Mouse (Mus musculus): ENCODE measurements at regions not wholly inside any gene's neighbourhood (a gene's known extent, or its start where the extent isn't known, plus 50 kb on each side); places are given as distances from the start of the nearest gene placed in this dataset.

GRCm38 (mm10) chr2:75061456-75062188 is 236.0 kb downstream of the Mtx2 start:
- Histone ChIP-seq H3K27ac (ENCODE audit: low read depth, low read length) (no peak overlapping the region), H3K4me2 (ENCODE audit: low read depth) (no peak overlapping the region), H3K9me3 (ENCODE audit: control insufficient read depth, low read length) (no peaks in the 10 kb centered on the region), H3K27me3 (ENCODE audit: control insufficient read depth, insufficient read depth, low read length) (no peaks in the 10 kb centered on the region), H3K4me3 (ENCODE audit: low read depth, low read length) (no peak overlapping the region), H3K9ac (ENCODE audit: low read length) (no peak overlapping the region), H3K36me3 (ENCODE audit: control insufficient read depth, insufficient read depth, low read length) (no peaks in the 10 kb centered on the region), H3K4me1 (ENCODE audit: control insufficient read depth, insufficient read depth, low read length) (peaks cover 10% of the 10 kb centered on the region)
- no peak for ATAC-seq (ENCODE audit: insufficient read depth, low FRiP score, low TSS enrichment)
- DNase-seq (ENCODE audit: low spot score) = peak; percentile 30
- WGBS = 45% methylated on average over 12 of the region's 12 CpGs

- DNase-seq (ENCODE audit: low spot score) (no peak), ATAC-seq (ENCODE audit: insufficient read depth, low FRiP score, low TSS enrichment) (no peak)
- Histone ChIP-seq H3K4me1 (ENCODE audit: control insufficient read depth, insufficient read depth, low read length) (peaks cover 10% of the 10 kb centered on the region), H3K4me2 (ENCODE audit: low read depth) (no peak overlapping the region), H3K4me3 (ENCODE audit: low read depth, low read length) (no peak overlapping the region), H3K27me3 (ENCODE audit: control insufficient read depth, insufficient read depth, low read length) (no peaks in the 10 kb centered on the region), H3K27ac (ENCODE audit: low read depth, low read length) (no peak overlapping the region), H3K9ac (ENCODE audit: low read length) (no peak overlapping the region), H3K9me3 (ENCODE audit: control insufficient read depth, low read length) (no peaks in the 10 kb centered on the region), H3K36me3 (ENCODE audit: control insufficient read depth, insufficient read depth, low read length) (no peaks in the 10 kb centered on the region)
- WGBS = 87% methylated on average over 7 of the region's 7 CpGs
Measured at GRCm38 (mm10) chr2:75062189-75062510, 236.5 kb downstream of the Mtx2 start.

- Histone ChIP-seq H3K27ac (ENCODE audit: low read depth, low read length) (no peak overlapping the region), H3K27me3 (ENCODE audit: control insufficient read depth, insufficient read depth, low read length) (no peaks in the 10 kb centered on the region), H3K4me2 (ENCODE audit: low read depth) (no peak overlapping the region), H3K4me3 (ENCODE audit: low read depth, low read length) (no peak overlapping the region), H3K36me3 (ENCODE audit: control insufficient read depth, insufficient read depth, low read length) (no peaks in the 10 kb centered on the region), H3K9ac (ENCODE audit: low read length) (no peak overlapping the region), H3K9me3 (ENCODE audit: control insufficient read depth, low read length) (no peaks in the 10 kb centered on the region), H3K4me1 (ENCODE audit: control insufficient read depth, insufficient read depth, low read length) (peaks cover 10% of the 10 kb centered on the region)
- ATAC-seq (ENCODE audit: insufficient read depth, low FRiP score, low TSS enrichment) (no peak), DNase-seq (ENCODE audit: low spot score) (no peak)
- 55% methylated on average over 10 of the region's 10 CpGs for WGBS
Measured at GRCm38 (mm10) chr2:75064406-75065115, 239.0 kb downstream of the Mtx2 start.

- Histone ChIP-seq H3K36me3 (ENCODE audit: control insufficient read depth, insufficient read depth, low read length) (no peaks in the 10 kb centered on the region), H3K27ac (ENCODE audit: low read depth, low read length) (no peak overlapping the region), H3K4me3 (ENCODE audit: low read depth, low read length) (no peak overlapping the region), H3K4me1 (ENCODE audit: control insufficient read depth, insufficient read depth, low read length) (peaks cover 10% of the 10 kb centered on the region), H3K4me2 (ENCODE audit: low read depth) (no peak overlapping the region), H3K9ac (ENCODE audit: low read length) (no peak overlapping the region), H3K9me3 (ENCODE audit: control insufficient read depth, low read length) (no peaks in the 10 kb centered on the region), H3K27me3 (ENCODE audit: control insufficient read depth, insufficient read depth, low read length) (no peaks in the 10 kb centered on the region)
- WGBS = 54% methylated on average over 2 of the region's 2 CpGs
- ATAC-seq (ENCODE audit: insufficient read depth, low FRiP score, low TSS enrichment) = no peak
- DNase-seq (ENCODE audit: low spot score) = no peak
Measured at GRCm38 (mm10) chr2:75065304-75065703, 239.7 kb downstream of the Mtx2 start.

GRCm38 (mm10) chr2:75069321-75069720 is 243.7 kb downstream of the Mtx2 start:
- 85% methylated on average over 2 of the region's 2 CpGs for WGBS
- ATAC-seq (ENCODE audit: insufficient read depth, low FRiP score, low TSS enrichment) = no peak

GRCm38 (mm10) chr2:75072021-75072420 is 246.4 kb downstream of the Mtx2 start:
- no peak for ATAC-seq (ENCODE audit: insufficient read depth, low FRiP score, low TSS enrichment)
- H3K9ac ChIP-seq (ENCODE audit: low read length) = no peak overlapping the region
- no peak overlapping the region for H3K4me3 ChIP-seq (ENCODE audit: low read depth, low read length)
- no peak for DNase-seq (ENCODE audit: low spot score)
- 74% methylated on average over 3 of the region's 3 CpGs for WGBS
- no peaks in the 10 kb centered on the region for H3K36me3 ChIP-seq (ENCODE audit: control insufficient read depth, insufficient read depth, low read length)
- H3K27ac ChIP-seq (ENCODE audit: low read depth, low read length) = no peak overlapping the region
- H3K27me3 ChIP-seq (ENCODE audit: control insufficient read depth, insufficient read depth, low read length) = no peaks in the 10 kb centered on the region
- H3K4me1 ChIP-seq (ENCODE audit: control insufficient read depth, insufficient read depth, low read length) = peaks cover 7% of the 10 kb centered on the region; the same call in 1 of the 2 replicates
- H3K4me2 ChIP-seq (ENCODE audit: low read depth) = no peak overlapping the region
- H3K9me3 ChIP-seq (ENCODE audit: control insufficient read depth, low read length) = no peaks in the 10 kb centered on the region

More at GRCm38 (mm10) chr2:75069321-75069720, 243.7 kb downstream of the Mtx2 start:
- Histone ChIP-seq H3K4me2 (ENCODE audit: low read depth) (no peak overlapping the region), H3K27ac (ENCODE audit: low read depth, low read length) (no peak overlapping the region), H3K27me3 (ENCODE audit: control insufficient read depth, insufficient read depth, low read length) (no peaks in the 10 kb centered on the region), H3K36me3 (ENCODE audit: control insufficient read depth, insufficient read depth, low read length) (no peaks in the 10 kb centered on the region), H3K4me1 (ENCODE audit: control insufficient read depth, insufficient read depth, low read length) (peaks cover 7% of the 10 kb centered on the region), H3K4me3 (ENCODE audit: low read depth, low read length) (no peak overlapping the region), H3K9ac (ENCODE audit: low read length) (no peak overlapping the region), H3K9me3 (ENCODE audit: control insufficient read depth, low read length) (no peaks in the 10 kb centered on the region)
- no peak for DNase-seq (ENCODE audit: low spot score)

GRCm38 (mm10) chr2:75072471-75072870 is 246.9 kb downstream of the Mtx2 start:
- H3K4me2 ChIP-seq (ENCODE audit: low read depth) = no peak overlapping the region
- no peaks in the 10 kb centered on the region for H3K9me3 ChIP-seq (ENCODE audit: control insufficient read depth, low read length)
- no peak overlapping the region for H3K9ac ChIP-seq (ENCODE audit: low read length)
- peaks cover 7% of the 10 kb centered on the region; the same call in 1 of the 2 replicates for H3K4me1 ChIP-seq (ENCODE audit: control insufficient read depth, insufficient read depth, low read length)
- H3K27me3 ChIP-seq (ENCODE audit: control insufficient read depth, insufficient read depth, low read length) = no peaks in the 10 kb centered on the region
- H3K36me3 ChIP-seq (ENCODE audit: control insufficient read depth, insufficient read depth, low read length) = no peaks in the 10 kb centered on the region
- DNase-seq (ENCODE audit: low spot score) (no peak), ATAC-seq (ENCODE audit: insufficient read depth, low FRiP score, low TSS enrichment) (no peak)
- no peak overlapping the region for H3K27ac ChIP-seq (ENCODE audit: low read depth, low read length)
- H3K4me3 ChIP-seq (ENCODE audit: low read depth, low read length) = no peak overlapping the region
- WGBS = 26% methylated on average over 8 of the region's 8 CpGs

GRCm38 (mm10) chr2:75073178-75073577 is 247.6 kb downstream of the Mtx2 start:
- Histone ChIP-seq H3K4me3 (ENCODE audit: low read depth, low read length) (no peak overlapping the region), H3K27me3 (ENCODE audit: control insufficient read depth, insufficient read depth, low read length) (no peaks in the 10 kb centered on the region), H3K27ac (ENCODE audit: low read depth, low read length) (peak overlapping the region; percentile 40; the same call in 1 of the 2 replicates), H3K4me2 (ENCODE audit: low read depth) (no peak overlapping the region), H3K9ac (ENCODE audit: low read length) (no peak overlapping the region), H3K36me3 (ENCODE audit: control insufficient read depth, insufficient read depth, low read length) (no peaks in the 10 kb centered on the region), H3K9me3 (ENCODE audit: control insufficient read depth, low read length) (no peaks in the 10 kb centered on the region), H3K4me1 (ENCODE audit: control insufficient read depth, insufficient read depth, low read length) (peaks cover 7% of the 10 kb centered on the region; the same call in 1 of the 2 replicates)
- ATAC-seq (ENCODE audit: insufficient read depth, low FRiP score, low TSS enrichment) (no peak), DNase-seq (ENCODE audit: low spot score) (no peak)
- WGBS = 76% methylated on average over 9 of the region's 9 CpGs

- Histone ChIP-seq H3K4me3 (ENCODE audit: low read depth, low read length) (no peak overlapping the region), H3K4me1 (ENCODE audit: control insufficient read depth, insufficient read depth, low read length) (peaks cover 16% of the 10 kb centered on the region), H3K36me3 (ENCODE audit: control insufficient read depth, insufficient read depth, low read length) (no peaks in the 10 kb centered on the region), H3K4me2 (ENCODE audit: low read depth) (no peak overlapping the region), H3K9me3 (ENCODE audit: control insufficient read depth, low read length) (no peaks in the 10 kb centered on the region), H3K9ac (ENCODE audit: low read length) (no peak overlapping the region), H3K27ac (ENCODE audit: low read depth, low read length) (no peak overlapping the region), H3K27me3 (ENCODE audit: control insufficient read depth, insufficient read depth, low read length) (no peaks in the 10 kb centered on the region)
- DNase-seq (ENCODE audit: low spot score) (peak; percentile 23), ATAC-seq (ENCODE audit: insufficient read depth, low FRiP score, low TSS enrichment) (no peak)
- 64% methylated on average over 12 of the region's 12 CpGs for WGBS
Measured at GRCm38 (mm10) chr2:75087164-75087563, 261.6 kb downstream of the Mtx2 start.
